ENCODE assay signal across 30 mouse cellular contexts in genomic region chr15:98162561-98162960, GRCm38 (mm10). TPM values are rescaled to one million over a fixed set of nuclear protein-coding genes. Genes with fewer than 3 reads are reported as not detected.
DNase-seq lines count a peak whose midpoint lies in the region; ATAC-seq and TF ChIP-seq lines count a peak whose summit lies in the region.
"Had no signal": no experiment of that assay in that cellular context is flagged by ENCODE, and none has a peak within 500 bp of the region (broad histone marks: within the 10 kb centered on the region; RNA-seq: fewer than 3 reads in every experiment).

No protein-coding gene starts in this region.

- no peak for DNase-seq in heart, adult 2 months
- DNase-seq in heart, postnatal 14 days: no peak
- peak; percentile 16 for DNase-seq in lung, postnatal 36 days
- DNase-seq in lung, postnatal 25 days (ENCODE audit: low spot score): no peak
- DNase-seq in forebrain, postnatal 0 days: no peak
- no peak for DNase-seq in hindbrain, embryonic 10.5 days (ENCODE audit: low spot score)
- DNase-seq: adrenal gland, postnatal 10 days; cerebellum, adult 11 months; cerebellum, adult 8-10 months; cerebellum, postnatal 14 days; embryo, embryonic 11 days; gastrocnemius, adult 2 months; gastrocnemius, postnatal 25 days; kidney, adult 2 months had no signal

- no peak for TF ChIP-seq CTCF in heart, adult 2 months (IDR thresholded peaks at IDR 0.05)
- TF ChIP-seq CTCF in forebrain, postnatal 0 days (IDR thresholded peaks at IDR 0.05; ENCODE audit: low read depth): no peak

- TF ChIP-seq EP300 in heart, adult 2 months (IDR thresholded peaks at IDR 0.05; ENCODE audit: insufficient read depth, low read depth, low read length): no peak

- no peaks in the 10 kb centered on the region for H3K79me2 ChIP-seq in heart, adult 2 months (replicated peaks; ENCODE audit: control insufficient read depth, insufficient read depth, low read length)

- H3K9me3 ChIP-seq in heart, embryonic 14.5 days (ENCODE audit: control insufficient read depth, low read length): no peaks in the 10 kb centered on the region
- H3K9me3 ChIP-seq in forebrain, postnatal 0 days (ENCODE audit: low read length): no peaks in the 10 kb centered on the region
- no peaks in the 10 kb centered on the region for H3K9me3 ChIP-seq in hindbrain, embryonic 10.5 days
- H3K9me3 ChIP-seq: embryonic facial prominence, embryonic 15.5 days; forebrain, embryonic 10.5 days; forebrain, embryonic 15.5 days; hindbrain, embryonic 15.5 days had no signal

- TF ChIP-seq POLR2A in heart, adult 2 months (IDR thresholded peaks at IDR 0.05; ENCODE audit: insufficient read depth, low read depth, low read length): no peak

- peak overlapping the region; percentile 38 for H3K27ac ChIP-seq in heart, adult 2 months
- peak overlapping the region; percentile 52 to 64; a peak in 3 of 4 replicates for H3K27ac ChIP-seq in heart, embryonic 14.5 days (replicated peaks in 1 of 2; ENCODE audit: control insufficient read depth in 1 of 2, insufficient read depth in 1 of 2, low read depth in 2 of 2, low read length in 2 of 2)
- H3K27ac ChIP-seq in forebrain, postnatal 0 days (ENCODE audit: low read depth, low read length): no peak overlapping the region
- H3K27ac ChIP-seq in hindbrain, embryonic 10.5 days: no peak overlapping the region
- H3K27ac ChIP-seq: embryonic facial prominence, embryonic 15.5 days; forebrain, embryonic 10.5 days; forebrain, embryonic 15.5 days; gastrocnemius, adult 2 months; hindbrain, embryonic 15.5 days had no signal

- ATAC-seq in heart, embryonic 14.5 days (ENCODE audit: insufficient number of reproducible peaks, insufficient read depth, low FRiP score, low read depth): no peak
- no peak for ATAC-seq in frontal cortex, adult (ENCODE audit: low TSS enrichment)
- ATAC-seq in forebrain, postnatal 0 days: no peak
- ATAC-seq: forebrain, embryonic 15.5 days; intestine, embryonic 16.5 days had no signal

- H3K9ac ChIP-seq in heart, adult 2 months (ENCODE audit: low read depth, low read length): no peak overlapping the region
- H3K9ac ChIP-seq in heart, embryonic 14.5 days (ENCODE audit: low read length): no peak overlapping the region
- H3K9ac ChIP-seq in forebrain, postnatal 0 days: no peak overlapping the region
- H3K9ac ChIP-seq: embryonic facial prominence, embryonic 15.5 days; forebrain, embryonic 15.5 days; hindbrain, embryonic 15.5 days had no signal

- H3K4me1 ChIP-seq in heart, adult 2 months (ENCODE audit: control insufficient read depth, insufficient read depth, low read length): no peaks in the 10 kb centered on the region
- H3K4me1 ChIP-seq in heart, embryonic 14.5 days (ENCODE audit: control insufficient read depth in 2 of 2, insufficient read depth in 2 of 2, low read length in 2 of 2): peaks cover 6 to 15% of the 10 kb centered on the region in 2 experiments
- no peaks in the 10 kb centered on the region for H3K4me1 ChIP-seq in forebrain, postnatal 0 days (ENCODE audit: insufficient read depth)
- H3K4me1 ChIP-seq in hindbrain, embryonic 10.5 days (replicated peaks): peaks cover 34% of the 10 kb centered on the region

- H3K27me3 ChIP-seq in heart, adult 2 months (ENCODE audit: control insufficient read depth, insufficient read depth, low read length): no peaks in the 10 kb centered on the region
- peaks cover 18% of the 10 kb centered on the region for H3K27me3 ChIP-seq in heart, embryonic 14.5 days (ENCODE audit: control insufficient read depth, insufficient read depth, low read length)
- H3K27me3 ChIP-seq in forebrain, postnatal 0 days (ENCODE audit: insufficient read depth, low read length): no peaks in the 10 kb centered on the region
- peaks cover 24% of the 10 kb centered on the region for H3K27me3 ChIP-seq in hindbrain, embryonic 10.5 days (ENCODE audit: insufficient read depth, poor library complexity, severe bottlenecking)
- H3K27me3 ChIP-seq: forebrain, embryonic 15.5 days; hindbrain, embryonic 15.5 days had no signal

- no peak overlapping the region for H3K4me2 ChIP-seq in heart, embryonic 14.5 days (ENCODE audit: low read length)
- no peak overlapping the region for H3K4me2 ChIP-seq in forebrain, postnatal 0 days (ENCODE audit: low read depth)
- H3K4me2 ChIP-seq: embryonic facial prominence, embryonic 15.5 days; forebrain, embryonic 15.5 days; hindbrain, embryonic 15.5 days had no signal

- H3K36me3 ChIP-seq in heart, adult 2 months (ENCODE audit: control insufficient read depth, insufficient read depth, low read length): peaks cover 4% of the 10 kb centered on the region
- no peaks in the 10 kb centered on the region for H3K36me3 ChIP-seq in heart, embryonic 14.5 days (ENCODE audit: control insufficient read depth, insufficient read depth, low read length)
- no peaks in the 10 kb centered on the region for H3K36me3 ChIP-seq in forebrain, postnatal 0 days (ENCODE audit: insufficient read depth)
- no peaks in the 10 kb centered on the region for H3K36me3 ChIP-seq in hindbrain, embryonic 10.5 days
- H3K36me3 ChIP-seq: embryonic facial prominence, embryonic 15.5 days; forebrain, embryonic 10.5 days; forebrain, embryonic 15.5 days; hindbrain, embryonic 15.5 days had no signal

- intact Hi-C loops in heart, adult 2 months (cut with DNase I): no loop called here
- intact Hi-C loops in heart, postnatal 14 days (cut with DNase I): no loop called here

- H3K4me3 ChIP-seq in heart, adult 2 months: no peak overlapping the region
- H3K4me3 ChIP-seq in heart, embryonic 14.5 days (ENCODE audit: control insufficient read depth in 1 of 2, insufficient read depth in 1 of 2, low read depth in 1 of 2, low read length in 2 of 2): no peak overlapping the region
- no peak overlapping the region for H3K4me3 ChIP-seq in forebrain, postnatal 0 days (ENCODE audit: low read depth, low read length)
- H3K4me3 ChIP-seq in hindbrain, embryonic 10.5 days: no peak overlapping the region
- H3K4me3 ChIP-seq: embryonic facial prominence, embryonic 15.5 days; erythroblast, embryonic 14.5 days; forebrain, embryonic 10.5 days; forebrain, embryonic 15.5 days; gastrocnemius, adult 2 months; hindbrain, embryonic 15.5 days had no signal

- WGBS in heart, adult 2 months: 24% methylated on average over 4 of the region's 4 CpGs
- WGBS in heart, embryonic 14.5 days: 14% methylated on average over 4 of the region's 4 CpGs
- WGBS in forebrain, postnatal 0 days: 81% methylated on average over 4 of the region's 4 CpGs
- WGBS in hindbrain, embryonic 10.5 days: 85% methylated on average over 4 of the region's 4 CpGs

RNA-seq across cellular contexts. Expression of gene Asb8, which starts 2.9 kb away (rescaled TPM):
- 100 to 1,000 TPM; 105 to 118 TPM for total RNA-seq in heart, adult 2 months (2021)
- polyA plus RNA-seq in heart, adult 2 months (2012; rRNA removed): 104 and 172 TPM in 2 replicates
- total RNA-seq in heart, postnatal 14 days (2021): 100 to 1,000 TPM in 1 of 2 experiments, 10 to 100 TPM in 1; 99.8 to 111 TPM
- 109 and 111 TPM in 2 replicates for polyA plus RNA-seq in heart, embryonic 14.5 days (2014; fragmentation: Nextera tagmentation; extraction: Ambion mirVana)
- 46.3 and 56.9 TPM in 2 replicates for total RNA-seq in forebrain, postnatal 0 days (2014; rRNA removed)
- 36.5 and 46.8 TPM in 2 replicates for polyA plus RNA-seq in forebrain, postnatal 0 days (2015; fragmentation: Nextera tagmentation; extraction: Ambion mirVana)
- 39.4 and 48.8 TPM in 2 replicates for polyA plus RNA-seq in hindbrain, embryonic 10.5 days (2016; fragmentation: Nextera tagmentation; extraction: Ambion mirVana)

RNA-seq across cellular contexts. Expression of gene Ccdc184, which starts 4.4 kb away (rescaled TPM):
- total RNA-seq in heart, adult 2 months (2021): under 1 TPM; 0.52 to 0.63 TPM
- polyA plus RNA-seq in heart, adult 2 months (2012; rRNA removed): 0.61 and 0.94 TPM in 2 replicates
- total RNA-seq in heart, postnatal 14 days (2021): 1 to 10 TPM; 1.0 to 1.3 TPM
- polyA plus RNA-seq in heart, embryonic 14.5 days (2014; fragmentation: Nextera tagmentation; extraction: Ambion mirVana): 1.1 and 1.3 TPM in 2 replicates
- 50.7 and 66.0 TPM in 2 replicates for total RNA-seq in forebrain, postnatal 0 days (2014; rRNA removed)
- 56.3 and 68.9 TPM in 2 replicates for polyA plus RNA-seq in forebrain, postnatal 0 days (2015; fragmentation: Nextera tagmentation; extraction: Ambion mirVana)
- 5.9 and 12.2 TPM in 2 replicates for polyA plus RNA-seq in hindbrain, embryonic 10.5 days (2016; fragmentation: Nextera tagmentation; extraction: Ambion mirVana)
- total RNA-seq: common myeloid progenitor, adult 5-6 weeks; gastrocnemius, adult 2 months; gastrocnemius, postnatal 25 days; granulocyte monocyte progenitor cell, adult 5-6 weeks; MEL had no signal
- polyA plus RNA-seq: erythroblast, embryonic 14.5 days had no signal

RNA-seq across cellular contexts. Expression of gene Olfr288, which starts 32.8 kb away (rescaled TPM):
- total RNA-seq in heart, adult 2 months (2021): not detected
- not detected in 2 replicates for polyA plus RNA-seq in heart, adult 2 months (2012; rRNA removed)
- total RNA-seq in heart, postnatal 14 days (2021): not detected
- polyA plus RNA-seq in heart, embryonic 14.5 days (2014; fragmentation: Nextera tagmentation; extraction: Ambion mirVana): not detected in 2 replicates
- not detected in 2 replicates for total RNA-seq in forebrain, postnatal 0 days (2014; rRNA removed)
- polyA plus RNA-seq in forebrain, postnatal 0 days (2015; fragmentation: Nextera tagmentation; extraction: Ambion mirVana): 0.10 TPM in 1 of 2 replicates, not detected in the other
- polyA plus RNA-seq in hindbrain, embryonic 10.5 days (2016; fragmentation: Nextera tagmentation; extraction: Ambion mirVana): not detected in 2 replicates
- total RNA-seq: adrenal gland, postnatal 10 days; adrenal gland, postnatal 4 days; common myeloid progenitor, adult 5-6 weeks; gastrocnemius, adult 2 months; gastrocnemius, postnatal 25 days; granulocyte monocyte progenitor cell, adult 5-6 weeks; hematopoietic stem cell, adult 5-6 weeks; MEL had no signal
- polyA plus RNA-seq: brain, embryonic 14.5 days; C2C12; embryonic facial prominence, embryonic 11.5 days; embryonic facial prominence, embryonic 15.5 days; erythroblast, embryonic 14.5 days; forebrain, embryonic 10.5 days; forebrain, embryonic 15.5 days; hindbrain, embryonic 15.5 days; intestine, embryonic 16.5 days; kidney, adult 2 months had no signal

RNA-seq across cellular contexts. Expression of gene Gm44579, which starts 58.2 kb away (rescaled TPM):
- not detected for total RNA-seq in heart, adult 2 months (2021)
- not detected in 2 replicates for polyA plus RNA-seq in heart, adult 2 months (2012; rRNA removed)
- total RNA-seq in heart, postnatal 14 days (2021): not detected
- not detected in 2 replicates for polyA plus RNA-seq in heart, embryonic 14.5 days (2014; fragmentation: Nextera tagmentation; extraction: Ambion mirVana)
- total RNA-seq in forebrain, postnatal 0 days (2014; rRNA removed): 0.08 and 0.29 TPM in 2 replicates
- polyA plus RNA-seq in forebrain, postnatal 0 days (2015; fragmentation: Nextera tagmentation; extraction: Ambion mirVana): 0.15 TPM in 1 of 2 replicates, not detected in the other
- polyA plus RNA-seq in hindbrain, embryonic 10.5 days (2016; fragmentation: Nextera tagmentation; extraction: Ambion mirVana): not detected in 2 replicates
- total RNA-seq: adrenal gland, postnatal 10 days; adrenal gland, postnatal 4 days; common myeloid progenitor, adult 5-6 weeks; gastrocnemius, adult 2 months; gastrocnemius, postnatal 25 days; granulocyte monocyte progenitor cell, adult 5-6 weeks; hematopoietic stem cell, adult 5-6 weeks; MEL had no signal
- polyA plus RNA-seq: brain, embryonic 14.5 days; C2C12; embryonic facial prominence, embryonic 11.5 days; embryonic facial prominence, embryonic 15.5 days; erythroblast, embryonic 14.5 days; forebrain, embryonic 10.5 days; forebrain, embryonic 15.5 days; hindbrain, embryonic 15.5 days; intestine, embryonic 16.5 days; kidney, adult 2 months had no signal

RNA-seq across cellular contexts. Expression of gene Olfr287, which starts 58.3 kb away (rescaled TPM):
- not detected for total RNA-seq in heart, adult 2 months (2021)
- polyA plus RNA-seq in heart, adult 2 months (2012; rRNA removed): not detected in 2 replicates
- total RNA-seq in heart, postnatal 14 days (2021): not detected
- not detected in 2 replicates for polyA plus RNA-seq in heart, embryonic 14.5 days (2014; fragmentation: Nextera tagmentation; extraction: Ambion mirVana)
- total RNA-seq in forebrain, postnatal 0 days (2014; rRNA removed): 0.15 and 0.24 TPM in 2 replicates
- polyA plus RNA-seq in forebrain, postnatal 0 days (2015; fragmentation: Nextera tagmentation; extraction: Ambion mirVana): 0.25 and 0.45 TPM in 2 replicates
- polyA plus RNA-seq in hindbrain, embryonic 10.5 days (2016; fragmentation: Nextera tagmentation; extraction: Ambion mirVana): not detected in 2 replicates
- total RNA-seq: adrenal gland, postnatal 10 days; adrenal gland, postnatal 4 days; common myeloid progenitor, adult 5-6 weeks; gastrocnemius, adult 2 months; gastrocnemius, postnatal 25 days; granulocyte monocyte progenitor cell, adult 5-6 weeks; hematopoietic stem cell, adult 5-6 weeks; MEL had no signal
- polyA plus RNA-seq: brain, embryonic 14.5 days; C2C12; embryonic facial prominence, embryonic 11.5 days; embryonic facial prominence, embryonic 15.5 days; erythroblast, embryonic 14.5 days; forebrain, embryonic 10.5 days; forebrain, embryonic 15.5 days; intestine, embryonic 16.5 days; kidney, adult 2 months had no signal

Comparison
In these comparisons a context has a peak if more than half of its experiments do, and no peak if none do; other contexts are left out.
1. H3K27ac ChIP-seq: peak in heart, adult 2 months (single experiment) and heart, embryonic 14.5 days (2 of 2); none in forebrain, postnatal 0 days (single experiment) and hindbrain, embryonic 10.5 days (single experiment).